Mouse (Mus musculus): ENCODE data around the gene Padi3.
A peak's percentile ranks its signal among the peaks of the same experiment; 100 is the strongest.

Padi3 gene

DNA sequence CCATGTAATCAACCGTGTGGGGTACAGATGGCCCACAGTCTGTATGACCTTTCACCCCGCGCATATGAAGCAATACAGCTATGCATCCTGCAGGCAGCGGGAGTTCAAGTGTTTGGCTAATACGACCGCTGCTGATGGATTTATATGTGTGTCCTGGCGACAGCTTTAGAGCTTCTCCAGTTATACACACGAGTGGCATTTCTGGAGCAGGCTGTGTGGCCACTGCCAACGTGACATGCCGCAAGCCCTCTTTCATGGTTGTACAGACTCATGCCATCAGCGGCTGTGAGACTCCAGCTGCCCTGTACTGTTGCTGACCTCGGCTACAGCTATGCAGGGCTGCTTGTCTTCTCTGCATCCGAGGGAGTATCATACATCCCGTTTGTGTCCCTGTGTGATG lies 29.9 kb downstream of the Padi3 start:
- no peak for DNase-seq (ENCODE audit: low spot score in 2 of 2)

DNA sequence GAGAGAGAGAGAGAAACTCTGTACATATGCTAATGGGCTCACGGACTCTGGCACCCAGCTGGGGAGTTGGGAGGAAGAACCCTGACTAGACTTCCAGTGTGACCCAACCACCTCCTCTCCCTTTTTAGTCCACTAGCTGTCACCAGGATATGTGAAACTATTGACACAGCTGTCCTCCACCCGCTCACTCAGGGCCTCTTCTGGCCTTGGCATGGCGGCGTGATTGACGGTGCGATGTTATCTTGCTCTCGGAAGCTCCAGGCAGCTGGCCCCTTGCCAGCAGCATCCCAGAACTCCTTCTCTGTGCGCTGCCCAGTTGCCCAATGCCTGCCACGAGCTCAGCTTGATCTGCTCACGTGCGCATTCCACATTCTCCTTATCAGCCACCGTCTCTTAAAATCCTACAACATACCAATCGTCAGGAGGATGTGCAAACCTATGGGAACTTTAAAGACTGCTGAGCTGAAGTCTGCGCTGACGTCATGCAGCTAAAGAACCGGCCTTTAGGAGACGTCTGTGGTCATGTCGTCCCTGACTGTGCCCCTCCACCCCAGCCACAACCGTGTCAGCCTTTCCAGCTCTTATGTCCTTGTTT lies 30.5 kb downstream of the Padi3 start:
- DNase-seq (ENCODE audit: low spot score in 2 of 2), result peak in 1 of 2 experiments; percentile 29

GRCm38 (mm10) chr4:140776623-140777022 lies 33.8 kb downstream of the Padi3 start:
- no peak for DNase-seq (ENCODE audit: low spot score in 2 of 2)

DNA sequence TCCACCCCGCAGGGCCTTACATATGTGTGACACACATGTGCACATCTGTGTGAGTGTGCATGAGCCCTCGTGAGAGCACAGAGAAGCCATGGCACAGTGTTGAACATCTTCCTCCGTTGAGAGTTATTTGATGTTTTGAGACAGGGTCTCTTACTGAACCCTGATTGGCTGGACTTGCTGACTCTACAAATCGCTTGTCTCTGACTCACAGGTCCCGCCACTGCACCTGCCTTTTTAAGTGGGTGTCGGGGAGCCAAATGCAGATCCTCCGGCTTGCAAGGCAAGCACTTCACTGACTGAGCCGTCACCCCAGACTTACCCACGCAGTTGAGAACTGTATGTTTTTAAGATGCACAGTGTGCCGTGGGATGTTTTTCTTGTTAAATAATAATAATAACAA lies 34.6 kb downstream of the Padi3 start:
- DNase-seq (ENCODE audit: low spot score in 2 of 2), result no peak

DNA sequence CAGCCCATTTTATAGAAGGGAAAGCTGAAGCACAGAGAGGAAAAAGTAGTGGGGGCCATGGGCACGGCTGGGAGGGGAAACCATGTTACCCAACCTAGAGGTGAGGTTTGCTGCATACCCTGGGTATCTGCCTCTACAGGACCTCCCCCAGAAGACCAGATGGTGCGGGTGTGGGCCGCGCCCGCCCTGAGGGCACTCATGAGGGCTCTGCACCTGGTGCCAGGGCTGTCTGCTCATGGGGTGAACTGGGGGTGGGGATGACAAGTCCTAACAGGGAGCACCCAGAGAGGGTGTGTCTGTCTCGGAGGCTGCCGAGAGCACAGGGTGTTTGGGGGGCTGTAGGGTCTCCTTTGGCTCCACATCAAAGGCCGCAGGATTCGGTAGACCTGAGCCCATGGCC lies 35.6 kb downstream of the Padi3 start:
- DNase-seq (ENCODE audit: low spot score in 2 of 2), result no peak

DNA sequence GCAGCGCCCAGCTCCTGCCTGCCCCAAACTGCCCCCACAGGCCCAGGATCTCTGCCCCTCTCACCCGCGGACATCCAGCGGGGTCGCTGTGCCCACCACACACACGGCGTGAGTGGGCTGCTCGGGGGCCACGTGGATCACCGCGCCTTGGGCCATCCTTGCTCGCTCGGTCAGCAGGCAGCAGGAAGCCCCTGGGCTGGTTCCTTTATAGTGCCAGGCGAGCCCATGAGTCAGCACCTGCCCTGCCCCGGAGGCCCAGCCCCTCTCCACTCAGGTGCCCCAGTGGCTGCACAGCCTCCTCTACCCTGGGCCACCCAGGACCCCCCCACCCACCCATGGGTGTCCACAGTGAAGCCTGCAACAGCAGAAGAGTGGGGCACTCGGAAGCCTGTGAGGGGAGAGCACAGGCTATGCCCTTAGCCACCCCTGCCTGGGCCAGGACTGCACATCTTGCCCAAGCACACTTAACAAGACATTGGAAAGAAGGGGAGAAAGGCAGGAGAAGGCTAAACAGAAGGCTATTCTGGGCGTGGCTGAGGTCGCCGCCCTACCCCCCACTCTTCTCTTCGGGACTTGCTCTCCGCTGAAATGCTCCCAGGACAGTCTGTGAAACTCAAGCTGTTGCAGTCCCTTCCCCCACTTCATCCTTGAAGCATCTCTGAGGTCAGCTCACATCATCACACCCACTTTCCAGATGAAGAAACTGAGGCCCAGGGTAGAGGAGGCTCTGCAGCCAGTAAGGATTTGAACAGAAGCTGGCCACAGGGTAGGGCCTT lies 36.2 kb downstream of the Padi3 start, which contains the start of gene Padi4:
TSS of gene Padi4 (minus strand) at position 212 of the 776 bp plus-strand sequence.
- no peak for DNase-seq (ENCODE audit: low spot score in 2 of 2)

DNA sequence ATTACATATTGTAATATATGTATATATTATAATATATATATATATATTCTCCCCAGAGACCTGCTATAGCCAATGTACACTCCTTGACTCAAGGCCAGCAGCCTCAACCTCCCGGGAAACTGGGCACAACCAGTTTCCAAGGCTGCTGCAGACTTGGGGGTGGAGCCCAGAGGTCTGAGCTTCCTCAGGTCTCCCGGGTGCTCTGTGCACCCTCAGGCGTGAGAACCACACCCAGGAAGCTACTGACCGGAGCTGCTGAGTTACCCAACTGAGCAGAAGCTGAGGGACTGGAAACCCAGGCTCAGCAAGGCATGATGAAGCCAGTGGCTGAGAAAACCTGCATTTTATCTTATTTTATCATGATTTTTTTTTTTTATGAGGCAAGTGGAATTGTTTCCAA lies 39.4 kb downstream of the Padi3 start:
- DNase-seq (ENCODE audit: low spot score in 2 of 2), result peak in 1 of 2 experiments; percentile 36

DNA sequence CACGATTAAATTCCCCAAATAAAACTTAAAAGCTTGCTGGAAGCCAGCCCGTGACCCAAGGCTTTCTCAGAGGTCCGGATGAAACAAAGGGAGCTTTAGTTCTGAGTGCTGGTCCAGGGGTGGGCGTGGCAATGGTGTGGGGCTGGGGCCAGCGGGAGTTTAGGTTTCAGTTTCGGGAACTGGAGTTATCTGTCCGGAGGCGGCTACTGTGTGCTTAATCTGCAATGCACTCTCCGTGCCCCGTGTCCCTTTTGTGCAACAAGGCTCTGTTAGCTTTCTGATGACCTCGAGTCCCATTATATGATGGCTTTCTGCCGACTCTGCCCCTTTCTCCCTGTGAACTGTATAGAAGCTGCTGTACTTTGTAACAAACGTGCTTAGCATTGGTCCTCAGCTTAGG lies 40.0 kb downstream of the Padi3 start:
- peak in 1 of 2 experiments; percentile 59 for DNase-seq (ENCODE audit: low spot score in 2 of 2)

DNA sequence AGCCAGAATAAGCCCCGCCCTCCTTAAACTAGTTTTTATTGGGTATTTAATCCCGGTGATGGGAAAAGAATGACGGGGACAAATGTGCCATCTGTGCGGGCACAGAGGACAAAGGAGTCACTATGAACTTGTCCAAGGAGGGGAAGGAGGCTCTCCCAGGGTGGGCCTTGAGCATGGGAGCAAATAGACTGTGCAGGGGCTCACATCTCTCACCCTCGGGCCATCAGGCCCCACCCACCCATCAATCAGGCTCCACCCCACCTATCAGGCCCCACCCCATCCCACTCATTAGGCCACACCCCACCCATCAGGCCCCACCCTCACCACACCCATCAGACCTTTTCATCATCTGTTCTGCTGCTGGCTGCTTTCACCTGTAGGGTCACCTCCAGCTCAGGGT lies 41.5 kb downstream of the Padi3 start:
- DNase-seq (ENCODE audit: low spot score in 2 of 2), result no peak

GRCm38 (mm10) chr4:140765936-140766335 lies 44.5 kb downstream of the Padi3 start:
- no peak for DNase-seq (ENCODE audit: low spot score in 2 of 2)

GRCm38 (mm10) chr4:140763158-140763557 lies 47.3 kb downstream of the Padi3 start:
- DNase-seq (ENCODE audit: low spot score in 2 of 2), result peak; percentile 47 to 61

DNA sequence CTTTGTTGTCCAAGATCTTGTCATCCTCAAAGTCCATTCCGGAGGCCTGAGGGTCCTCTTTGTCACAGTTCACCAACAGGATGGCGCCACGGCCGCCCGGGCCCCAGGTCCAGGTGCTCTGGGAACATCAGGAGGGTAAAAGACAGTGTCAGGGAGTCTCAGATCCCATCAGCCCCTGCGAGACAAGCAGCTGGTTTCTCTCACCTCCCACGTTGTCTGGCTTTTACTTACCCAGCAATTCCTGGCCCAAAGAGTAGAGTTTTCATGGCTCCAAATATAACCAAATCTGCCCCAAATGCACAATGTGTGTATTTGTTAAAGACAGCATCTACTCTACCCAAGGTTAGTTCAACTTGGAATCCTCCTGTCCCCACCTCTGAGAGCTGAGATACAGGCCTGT lies 48.8 kb downstream of the Padi3 start:
- no peak for DNase-seq (ENCODE audit: low spot score in 2 of 2)

GRCm38 (mm10) chr4:140755811-140756210 lies 54.6 kb downstream of the Padi3 start:
- DNase-seq (ENCODE audit: low spot score in 2 of 2), result no peak

- DNase-seq (ENCODE audit: low spot score in 2 of 2), result no peak
Measured at GRCm38 (mm10) chr4:140753366-140753765, 57.1 kb downstream of the Padi3 start.

- no peak for DNase-seq (ENCODE audit: low spot score in 2 of 2)
Measured at GRCm38 (mm10) chr4:140750328-140750727, 60.1 kb downstream of the Padi3 start.

- DNase-seq (ENCODE audit: low spot score in 2 of 2), result no peak
Measured at GRCm38 (mm10) chr4:140747978-140748377, 62.5 kb downstream of the Padi3 start.

DNA sequence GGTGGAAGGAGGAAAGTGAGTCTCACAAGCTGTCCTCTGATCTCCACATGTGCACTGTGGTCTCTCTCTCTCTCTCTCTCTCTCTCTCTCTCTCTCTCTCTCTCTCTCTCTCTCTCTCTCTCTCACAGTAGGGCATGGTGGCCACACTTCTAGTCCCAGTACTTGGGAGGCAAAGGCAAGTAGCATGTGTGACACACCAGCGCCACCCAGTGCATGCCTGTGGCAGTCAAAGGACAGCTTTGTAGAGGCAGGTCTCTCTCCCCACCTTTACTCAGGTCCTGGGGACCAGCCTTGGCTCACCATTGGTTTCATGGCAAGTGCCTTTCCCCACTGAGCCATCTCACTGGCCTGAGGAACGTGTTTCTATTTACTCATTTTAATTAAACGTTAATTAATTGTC lies 65.8 kb downstream of the Padi3 start:
- peak; percentile 37 to 45 for DNase-seq (ENCODE audit: low spot score in 2 of 2)

- DNase-seq (ENCODE audit: low spot score in 2 of 2), result no peak
Measured at GRCm38 (mm10) chr4:140743086-140743485, 67.4 kb downstream of the Padi3 start.

DNA sequence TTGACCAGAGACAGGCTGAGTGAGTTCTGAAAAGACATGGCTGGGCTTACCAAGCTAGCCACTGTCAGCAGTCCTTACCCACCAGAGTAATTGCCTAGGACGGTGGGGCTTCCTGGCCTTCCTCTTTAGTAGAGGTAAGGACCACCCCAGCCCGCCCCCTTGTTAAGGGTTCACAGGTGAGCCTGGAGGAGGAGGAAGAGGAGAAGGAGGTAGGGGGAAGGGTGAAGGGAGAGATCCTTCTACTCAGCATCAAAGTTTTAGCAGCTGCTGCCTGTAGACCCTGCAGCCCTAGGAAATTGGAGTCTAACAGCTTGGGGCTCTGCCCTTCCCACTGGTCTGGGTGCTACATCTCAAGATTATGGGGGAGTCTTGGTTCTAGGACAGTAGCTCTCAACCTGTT lies 67.9 kb downstream of the Padi3 start, which contains the start of gene Padi6:
TSS of gene Padi6 (minus strand) at position 101 of the 400 bp plus-strand sequence.
- DNase-seq (ENCODE audit: low spot score in 2 of 2), result no peak

DNA sequence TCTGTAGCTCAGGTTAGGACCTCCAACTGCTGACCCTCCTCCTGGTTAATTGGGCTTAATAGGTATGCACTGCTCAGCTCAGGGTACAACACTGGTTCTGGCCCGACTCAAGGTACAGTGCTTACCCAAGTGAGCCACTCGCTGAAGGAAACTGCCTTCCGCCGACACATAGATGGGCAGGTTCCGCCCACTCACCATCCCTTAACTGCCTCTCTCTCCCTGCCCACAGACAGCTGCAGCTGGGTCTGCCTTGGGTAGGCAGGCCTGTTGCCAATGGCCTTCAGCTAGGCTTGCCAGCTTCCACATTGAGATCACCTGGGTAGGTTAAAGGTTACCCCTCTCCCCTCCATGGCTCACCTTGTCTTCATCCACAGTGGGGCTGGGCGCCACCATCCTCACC lies 69.0 kb downstream of the Padi3 start:
- DNase-seq (ENCODE audit: low spot score in 2 of 2), result no peak

DNA sequence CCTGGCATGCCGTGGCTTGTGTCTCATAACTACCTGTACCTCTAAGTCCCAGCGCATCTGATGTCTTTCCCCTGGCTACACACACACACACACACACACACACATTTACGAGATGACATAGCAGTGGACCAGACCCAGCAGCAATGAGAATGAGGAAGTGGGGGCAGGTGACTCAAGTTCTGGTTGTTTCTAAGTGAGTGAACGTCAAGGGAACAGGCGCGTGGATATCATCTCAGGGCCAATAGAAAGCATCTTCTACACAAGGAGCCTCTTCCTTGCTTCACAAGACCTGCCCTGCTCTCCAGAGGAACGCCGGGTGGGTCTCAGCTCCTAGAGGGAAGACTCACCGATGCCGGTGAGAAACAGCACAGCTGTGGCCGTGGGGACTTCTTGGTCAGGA lies 69.8 kb downstream of the Padi3 start:
- DNase-seq (ENCODE audit: low spot score in 2 of 2), result no peak
